Mouse (Mus musculus) stomach, postnatal 0 days (tissue): Measurements from ENCODE around the gene Ric1. TPM values are rescaled to one million over a fixed set of nuclear protein-coding genes. Genes with fewer than 3 reads are reported as not detected.
"Not testable (repeated sequence)": the region's sequence is repeated elsewhere in the genome, so short reads cannot be mapped to it uniquely, and the experiment has no call there.

Source experiments
- ATAC-seq: fragments of 200-750 bp; cut with Nextera tagmentation; 2 replicates; pipeline ENCODE4 v1.8.0; 2017; ENCODE audit not compliant: low FRiP score, low TSS enrichment
- DNase-seq: peaks from one replicate; pipeline ENCODE4 v3.0.0-alpha.2; 2016; ENCODE audit warnings: low spot score
- H3K27ac ChIP-seq: fragments of 300-500 bp; sonication (generic); replicated peaks from 2 replicates; pipeline ENCODE4 v1.5.1; 2014; ENCODE audit warnings: mild to moderate bottlenecking, control low read depth
- H3K27me3 ChIP-seq: fragments of 300-500 bp; sonication (generic); 2 replicates; pipeline ENCODE4 v1.6.1; 2014; ENCODE audit warnings: low read length; ENCODE audit not compliant: control insufficient read depth, insufficient read depth
- H3K36me3 ChIP-seq: fragments of 300-500 bp; sonication (generic); 2 replicates; pipeline ENCODE4 v1.6.1; 2014; ENCODE audit warnings: low read length, mixed read lengths; ENCODE audit not compliant: control insufficient read depth, insufficient read depth
- H3K4me1 ChIP-seq: fragments of 300-500 bp; sonication (generic); replicated peaks from 2 replicates; pipeline ENCODE4 v1.6.1; 2014; ENCODE audit warnings: antibody characterized with exemption; ENCODE audit not compliant: control insufficient read depth, insufficient read depth
- H3K4me2 ChIP-seq: fragments of 300-500 bp; sonication (generic); replicated peaks from 2 replicates; pipeline ENCODE4 v1.6.1; 2014; ENCODE audit warnings: low read depth, mild to moderate bottlenecking, control low read depth, moderate library complexity
- H3K4me3 ChIP-seq: fragments of 300-500 bp; sonication (generic); 2 replicates; pipeline ENCODE4 v1.5.1; 2014; ENCODE audit warnings: low read depth, low read length, control low read depth
- H3K9ac ChIP-seq: fragments of 300-500 bp; sonication (generic); 2 replicates; pipeline ENCODE4 v1.6.1; 2014; ENCODE audit warnings: mild to moderate bottlenecking, low read length, control low read depth, mixed read lengths
- H3K9me3 ChIP-seq: fragments of 300-500 bp; sonication (generic); 2 replicates; pipeline ENCODE4 v1.6.1; 2016; ENCODE audit warnings: low read length; ENCODE audit not compliant: control insufficient read depth
- CTCF ChIP-seq: IDR thresholded peaks from 2 replicates; pipeline ENCODE4 v1.5.1; 2016; ENCODE audit warnings: antibody characterized with exemption, low read depth, mild to moderate bottlenecking, moderate library complexity
- EP300 ChIP-seq: optimal IDR thresholded peaks from 2 replicates; pipeline ENCODE3; 2016; ENCODE audit warnings: antibody characterized with exemption
- WGBS: fragments of 180-500 bp; shearing (Covaris S2); extraction: QIAGEN DNeasy Blood & Tissue Kit; methylation state at CpG from one replicate; pipeline ENCODE4 v1.1.7; 2014; 5-methylcytosine and 5-hydroxymethylcytosine counted together
- polyA plus RNA-seq: library from polyadenylated mRNA; unstranded; fragments of >200 nt; fragmentation: Nextera tagmentation; extraction: Ambion mirVana; gene quantifications from 2 replicates; pipeline ENCODE4 v1.2.1, GENCODE M21; 2015

Gene Ric1
- polyA plus RNA-seq, 1 experiment from 2014 or later: 7.6 TPM

DNA sequence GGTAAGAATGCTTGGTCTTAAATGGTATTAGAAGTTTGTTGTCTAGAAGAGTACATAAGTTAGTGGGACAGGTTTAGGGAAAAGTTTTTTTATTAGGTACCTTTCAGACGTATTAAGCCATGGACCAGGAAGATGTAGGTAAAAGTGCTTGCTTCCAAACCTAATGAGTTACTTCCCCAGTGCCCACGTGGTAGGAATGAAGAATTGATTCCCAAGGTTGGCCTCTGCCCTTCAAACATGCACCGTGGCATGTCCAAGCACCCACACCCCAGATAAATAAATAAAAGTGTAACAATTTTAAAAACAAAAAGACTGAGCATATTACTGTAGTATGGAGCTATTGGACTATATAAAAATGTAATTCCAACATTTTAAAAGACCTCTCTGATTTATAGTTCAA lies 40.5 kb downstream of the Ric1 start:
- H3K27ac ChIP-seq: 0 out of 2 replicates have a peak overlapping the region, but pooled peaks have one; percentile 13
- TF ChIP-seq CTCF: 0 out of 2 replicates have a peak, but pooled peaks have one; percentile 11
- TF ChIP-seq EP300: no peak
- no peaks in the 10 kb centered on the region for H3K36me3 ChIP-seq
- H3K4me3 ChIP-seq: no peak overlapping the region
- H3K4me2 ChIP-seq: no peak overlapping the region
- ATAC-seq (peak; percentile 70), DNase-seq (no peak)
- H3K4me1 ChIP-seq: no peaks in the 10 kb centered on the region
- WGBS: 38% methylated on average over 3 of the region's 3 CpGs
- no peaks in the 10 kb centered on the region for H3K27me3 ChIP-seq
- H3K9ac ChIP-seq: no peak overlapping the region
- H3K9me3 ChIP-seq: no peaks in the 10 kb centered on the region

DNA sequence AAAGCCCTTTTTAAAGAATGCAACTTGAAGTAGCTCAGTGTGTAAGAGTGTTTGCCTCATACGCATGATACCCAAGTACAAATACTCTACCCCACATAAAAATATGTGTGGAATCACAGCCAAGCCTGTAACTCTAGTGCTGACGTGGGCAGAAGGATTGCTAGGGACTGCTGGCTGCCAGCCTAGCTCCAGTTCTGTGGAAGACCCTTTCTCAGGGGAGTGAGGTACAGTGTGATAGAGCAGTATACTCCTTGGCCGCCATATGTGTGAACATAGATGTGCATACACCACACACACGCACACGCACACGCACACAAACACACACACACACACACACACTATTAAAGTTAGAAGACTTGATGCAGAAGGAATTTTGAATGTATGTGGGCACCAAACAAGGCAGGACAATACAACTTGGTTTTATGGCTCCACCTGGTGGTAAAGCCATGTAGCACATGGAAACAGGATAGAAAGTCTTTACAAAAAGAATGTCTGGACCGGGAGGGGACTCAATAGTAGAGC lies 41.2 kb downstream of the Ric1 start:
- ATAC-seq: peak; percentile 80
- Histone ChIP-seq H3K9ac (no peak overlapping the region), H3K27me3 (no peaks in the 10 kb centered on the region), H3K36me3 (no peaks in the 10 kb centered on the region), H3K9me3 (no peaks in the 10 kb centered on the region), H3K4me3 (no peak overlapping the region), H3K4me1 (no peaks in the 10 kb centered on the region), H3K4me2 (no peak overlapping the region), H3K27ac (no peak overlapping the region; the same call in 1 of the 2 replicates)
- TF ChIP-seq CTCF (peak; percentile 95), EP300 (no peak)
- peak; percentile 59 for DNase-seq
- 60% methylated on average over 7 of the region's 7 CpGs for WGBS

DNA sequence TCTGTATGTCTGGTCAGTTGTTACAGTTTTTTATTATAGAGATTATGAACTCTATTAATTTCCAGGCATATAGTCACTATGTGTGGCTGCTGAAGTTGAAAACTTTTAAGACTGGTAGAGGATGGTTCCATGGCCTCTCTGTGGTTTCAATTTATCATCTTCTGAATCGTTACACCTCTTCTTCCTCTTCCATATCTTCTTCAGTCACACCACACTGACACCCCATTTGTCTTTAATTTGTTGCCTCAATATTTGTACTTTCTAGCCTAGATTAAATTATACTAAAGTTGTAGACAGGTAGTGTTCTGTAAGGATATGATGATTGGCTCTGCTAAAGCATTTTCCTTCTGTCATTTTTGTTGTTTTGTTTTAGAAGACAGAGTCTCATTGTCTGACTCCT lies 44.4 kb downstream of the Ric1 start:
- Histone ChIP-seq H3K9ac (no peak overlapping the region), H3K4me2 (no peak overlapping the region), H3K9me3 (no peaks in the 10 kb centered on the region), H3K4me3 (no peak overlapping the region), H3K36me3 (0 out of 2 replicates have a peak, but pooled peaks cover 3% of the 10 kb centered on the region), H3K4me1 (no peaks in the 10 kb centered on the region), H3K27me3 (no peaks in the 10 kb centered on the region), H3K27ac (no peak overlapping the region)
- ATAC-seq: no peak
- WGBS: 76% methylated on average over 1 of the region's 1 CpGs
- TF ChIP-seq EP300 (no peak), CTCF (no peak)
- DNase-seq: no peak

DNA sequence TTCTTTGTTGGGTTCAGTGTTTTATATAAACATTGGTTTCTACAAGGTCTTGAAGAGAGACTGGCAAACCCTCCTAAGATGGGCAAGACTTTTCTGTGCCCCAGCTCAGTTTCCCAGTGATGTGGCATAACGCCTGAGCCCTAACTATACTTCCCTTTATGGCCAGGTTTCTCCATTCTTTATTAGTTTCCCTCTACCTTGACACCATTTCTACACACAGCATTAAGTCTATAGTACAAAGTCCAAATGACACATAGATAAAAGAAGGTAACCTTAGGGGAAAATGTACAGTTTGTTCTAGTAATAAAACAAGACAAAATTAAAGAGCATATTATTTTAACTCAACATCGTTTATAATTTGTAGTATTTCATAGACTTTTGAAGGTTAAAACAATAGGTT lies 60.4 kb downstream of the Ric1 start:
- Histone ChIP-seq H3K4me2 (no peak overlapping the region), H3K4me3 (no peak overlapping the region), H3K9ac (no peak overlapping the region), H3K27me3 (no peaks in the 10 kb centered on the region), H3K4me1 (no peaks in the 10 kb centered on the region), H3K9me3 (no peaks in the 10 kb centered on the region), H3K36me3 (peaks cover 6% of the 10 kb centered on the region; the same call in 1 of the 2 replicates), H3K27ac (no peak overlapping the region)
- ATAC-seq (no peak), DNase-seq (no peak)
- no peak for TF ChIP-seq CTCF
- WGBS: 83% methylated on average over 2 of the region's 2 CpGs

DNA sequence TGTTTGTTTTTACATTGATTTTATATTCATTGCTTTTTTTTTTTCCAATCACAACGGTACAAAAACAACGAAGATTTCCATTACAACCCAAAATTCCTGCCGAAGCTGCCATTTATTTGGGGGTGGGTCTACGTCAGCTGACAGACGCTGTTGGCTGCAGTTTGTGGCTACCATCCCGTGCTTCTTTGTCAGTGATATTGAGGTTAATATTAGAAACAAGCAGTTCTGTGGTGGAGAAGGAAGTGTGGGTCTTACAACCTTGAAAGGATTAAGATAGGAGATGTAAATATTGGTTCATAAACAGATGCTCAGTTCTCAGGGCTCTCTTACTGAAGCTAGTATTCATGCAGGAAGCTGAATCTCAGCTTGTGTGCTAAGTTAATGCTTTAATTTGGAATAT lies 61.7 kb downstream of the Ric1 start:
- no peak for ATAC-seq
- Histone ChIP-seq H3K27me3 (no peaks in the 10 kb centered on the region), H3K4me3 (no peak overlapping the region), H3K9me3 (no peaks in the 10 kb centered on the region), H3K27ac (no peak overlapping the region), H3K36me3 (peaks cover 10% of the 10 kb centered on the region; the same call in 1 of the 2 replicates), H3K9ac (no peak overlapping the region), H3K4me1 (no peaks in the 10 kb centered on the region), H3K4me2 (no peak overlapping the region)
- WGBS: 80% methylated on average over 6 of the region's 6 CpGs
- DNase-seq: no peak
- TF ChIP-seq CTCF (no peak), EP300 (no peak)

DNA sequence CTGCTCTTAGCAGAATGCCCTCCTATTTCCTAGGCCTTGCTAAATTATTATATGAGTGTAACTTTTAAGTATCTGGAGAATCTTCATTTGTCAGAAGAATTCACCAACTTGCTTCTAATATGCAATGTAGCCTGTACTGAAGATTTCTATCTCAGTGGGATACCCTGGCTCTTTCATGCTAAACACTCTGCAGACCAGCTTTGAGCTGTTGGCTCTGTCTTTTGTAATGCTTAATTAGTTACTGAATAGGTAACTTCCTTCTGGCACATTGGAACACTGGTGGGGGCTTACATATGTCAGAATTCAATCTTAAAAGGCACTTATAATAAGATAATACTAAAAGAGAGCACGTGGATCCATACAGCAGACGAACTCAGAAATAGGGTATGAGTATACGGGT lies 71.7 kb downstream of the Ric1 start:
- not testable (repeated sequence) for H3K9me3 ChIP-seq, H3K36me3 ChIP-seq, H3K27ac ChIP-seq, H3K27me3 ChIP-seq, H3K4me1 ChIP-seq, DNase-seq, H3K4me3 ChIP-seq, H3K4me2 ChIP-seq, H3K9ac ChIP-seq, ATAC-seq
- WGBS: 85% methylated on average over 3 of the region's 3 CpGs
